Mouse (Mus musculus) embryonic fibroblast, embryonic 13.5 days (primary cell): ENCODE data around the gene Nell2.

Source experiments
- CTCF ChIP-seq: IDR thresholded peaks from 2 replicates; pipeline ENCODE4 v1.5.1; 2011; ENCODE audit warnings: mild to moderate bottlenecking, control low read depth, low read length, moderate library complexity, borderline replicate concordance; ENCODE audit not compliant: insufficient read depth
- POLR2A ChIP-seq: IDR thresholded peaks from 2 replicates; pipeline ENCODE4 v1.6.1; 2011; ENCODE audit warnings: low read depth, mild to moderate bottlenecking, control low read depth, low read length, moderate library complexity

DNA sequence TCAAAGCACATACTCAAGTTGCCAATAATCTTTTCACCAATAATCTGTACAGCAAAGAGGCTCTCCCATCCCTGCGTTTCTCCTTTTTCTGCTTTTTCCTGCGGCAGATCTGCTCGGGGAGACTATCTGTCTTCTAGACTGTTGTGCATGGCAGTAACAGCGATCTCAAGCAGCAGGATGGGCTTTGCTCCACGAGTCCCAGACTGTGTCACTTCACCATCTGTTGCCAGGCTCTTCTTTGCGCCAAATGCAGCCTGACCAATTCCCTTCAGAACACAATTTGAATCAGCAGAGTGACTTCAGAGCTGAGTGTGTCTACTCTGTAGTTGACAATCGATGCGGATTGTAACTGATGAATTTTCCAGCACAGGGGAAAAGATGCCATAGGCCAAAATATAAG is 484.3 kb downstream of the Nell2 start:
- TF ChIP-seq CTCF: no peak
- no peak for TF ChIP-seq POLR2A
